Mouse (Mus musculus) heart, embryonic 10.5 days (tissue): ENCODE measurements around the gene Rap2c. TPM values are rescaled to one million over a fixed set of nuclear protein-coding genes. Genes with fewer than 3 reads are reported as not detected.

Experiments
- polyA plus RNA-seq: library from polyadenylated mRNA; unstranded; fragments of >200 nt; fragmentation: Nextera tagmentation; extraction: Ambion mirVana; gene quantifications from 2 replicates; pipeline ENCODE4 v1.2.1, GENCODE M21; 2016

Rap2c gene
- polyA plus RNA-seq, 1 experiment from 2014 or later: 33.3 TPM

Other genes with a start within 250 kb of the Rap2c start
- gene Stk26, start 177.0 kb downstream of the Rap2c start, polyA plus RNA-seq: 12.8 and 16.9 TPM in 2 replicates
- gene Frmd7, start 75.3 kb downstream of the Rap2c start, polyA plus RNA-seq: 0.25 and 0.43 TPM in 2 replicates
- 10.0 and 10.9 TPM in 2 replicates for gene Mbnl3, start 188.5 kb upstream of the Rap2c start, polyA plus RNA-seq